Mouse (Mus musculus) kidney, postnatal 14 days (tissue): ENCODE data around the gene Mad1l1.

Experiments used
- DNase-seq: peaks from one replicate; pipeline ENCODE4 v3.0.0; 2022; ENCODE audit warnings: mixed read lengths

The Mad1l1 gene

DNA sequence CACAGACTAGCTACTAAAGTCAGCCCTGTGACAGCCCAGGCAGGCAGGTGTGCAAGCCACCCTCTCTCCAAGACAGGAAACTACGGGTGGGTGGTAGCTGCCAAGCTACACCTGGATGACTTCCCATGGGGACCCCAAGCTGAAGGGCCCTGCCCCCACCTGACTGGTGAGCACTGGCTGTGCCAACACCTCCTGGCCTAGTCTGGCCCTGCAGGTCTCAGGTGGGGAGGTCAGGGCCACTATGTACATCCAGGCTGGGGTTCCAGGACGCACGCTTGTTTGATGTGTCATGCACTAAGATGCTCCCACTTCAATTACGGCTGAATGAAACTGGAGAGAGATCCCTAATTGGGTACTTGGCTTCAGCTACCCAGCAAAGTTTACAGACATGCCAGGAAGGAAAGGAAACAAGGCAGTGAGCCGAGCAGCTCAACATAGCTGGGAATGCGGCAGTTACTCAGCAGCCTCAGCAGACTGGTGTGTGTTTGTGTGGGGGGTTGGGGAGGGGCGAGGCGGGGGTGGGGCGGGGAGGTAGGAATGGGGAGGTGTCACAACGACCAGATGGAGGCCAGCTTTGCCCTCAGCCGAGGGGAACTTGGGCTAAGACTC lies 239.0 kb downstream of the Mad1l1 start:
- DNase-seq, result no peak

DNA sequence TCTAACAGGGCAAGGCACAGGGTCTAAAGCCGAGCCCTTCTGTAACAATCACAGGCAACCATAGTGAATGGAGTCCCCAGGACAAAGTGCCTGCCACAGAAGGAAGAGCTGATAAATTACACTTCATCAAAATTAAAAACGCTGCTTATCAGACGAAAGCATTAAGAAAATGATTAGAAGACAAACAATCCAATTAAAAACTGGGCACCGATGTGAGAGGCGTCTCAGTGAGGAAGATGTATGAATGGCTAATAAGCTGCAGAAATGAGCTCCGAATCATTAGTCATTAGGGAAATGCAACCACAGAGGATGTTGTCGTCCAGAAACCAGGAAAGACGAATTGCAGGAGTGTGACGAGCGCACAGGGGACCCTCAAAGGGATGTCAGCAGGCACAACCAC lies 240.3 kb downstream of the Mad1l1 start:
- no peak for DNase-seq

DNA sequence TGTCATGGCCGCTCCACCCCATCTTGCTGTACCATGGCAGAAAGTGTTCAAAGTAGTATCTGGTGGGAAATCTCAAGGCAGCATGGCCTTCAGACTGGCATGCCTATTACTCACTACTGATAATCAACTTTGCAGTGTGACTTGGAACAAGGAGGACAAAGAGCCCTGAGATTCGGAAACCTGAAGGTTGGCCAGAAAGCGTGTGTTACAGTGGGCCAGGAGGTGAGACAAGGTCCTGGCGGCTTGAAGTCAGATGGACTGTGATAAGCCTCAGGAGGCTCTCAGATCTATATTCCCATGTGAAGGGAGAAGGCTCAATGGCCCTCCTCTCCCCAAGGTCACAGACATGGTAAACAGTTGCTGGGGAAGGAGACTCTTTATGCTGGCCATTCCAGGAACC lies 241.8 kb downstream of the Mad1l1 start:
- DNase-seq, result no peak

DNA sequence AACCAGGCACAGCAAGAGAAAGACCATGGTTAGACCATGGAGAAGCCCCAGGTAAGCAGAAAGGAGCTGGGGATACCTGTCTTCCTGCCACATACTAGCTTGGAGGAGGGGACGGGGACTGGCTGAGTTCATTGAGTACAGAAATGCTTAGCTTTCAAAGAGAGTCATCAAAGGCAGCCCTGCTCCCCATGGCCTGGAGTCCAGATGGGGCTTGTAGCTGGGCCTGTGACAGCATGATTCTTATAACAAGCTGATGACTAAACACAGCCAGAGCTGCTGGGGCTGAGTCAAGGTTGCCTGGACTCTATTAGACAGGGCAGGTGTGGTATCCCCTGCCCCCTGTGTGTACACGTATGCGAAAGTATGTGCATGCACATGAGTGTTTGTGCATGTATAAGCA lies 242.9 kb downstream of the Mad1l1 start:
- DNase-seq, result no peak

DNA sequence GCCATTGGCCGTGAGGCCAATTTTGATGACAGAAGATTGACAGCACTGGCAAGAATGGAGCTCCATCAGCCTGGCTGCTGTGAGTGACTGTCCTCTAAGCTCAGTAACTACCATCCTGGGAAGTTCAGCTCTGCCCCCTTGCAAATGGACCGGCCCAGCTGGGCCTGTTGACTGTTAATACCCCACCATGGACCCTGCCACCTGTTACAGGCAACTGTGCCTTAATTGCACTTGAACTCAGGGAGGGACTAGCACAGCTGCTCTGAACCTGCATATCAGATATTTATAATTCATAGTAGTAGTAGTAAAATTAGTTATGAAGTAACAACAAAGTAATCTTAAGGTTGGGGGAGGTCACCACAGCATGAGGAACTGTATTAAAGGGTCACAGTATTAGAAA lies 244.9 kb downstream of the Mad1l1 start:
- no peak for DNase-seq

DNA sequence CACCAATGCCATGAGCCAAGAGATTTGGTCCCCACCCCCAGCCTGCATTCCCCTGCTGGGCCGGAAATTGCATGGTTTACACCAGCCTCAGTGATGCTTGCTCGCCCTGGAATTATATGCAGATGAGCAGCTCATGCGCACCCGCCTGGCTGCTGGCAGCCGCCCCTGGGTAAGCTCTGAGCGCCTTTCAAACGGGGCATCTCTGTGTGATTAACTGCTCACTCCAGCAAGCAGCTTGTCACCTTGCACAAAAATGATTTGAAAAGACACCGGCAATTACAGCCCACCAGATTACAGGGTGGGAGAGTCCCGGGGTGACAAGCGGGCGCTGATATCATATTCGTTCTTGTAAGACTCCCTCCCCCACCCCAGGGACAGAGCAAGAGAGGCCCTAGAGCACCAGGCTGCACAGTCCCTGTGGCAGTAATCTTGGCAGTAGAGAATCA lies 247.7 kb downstream of the Mad1l1 start:
- no peak for DNase-seq

DNA sequence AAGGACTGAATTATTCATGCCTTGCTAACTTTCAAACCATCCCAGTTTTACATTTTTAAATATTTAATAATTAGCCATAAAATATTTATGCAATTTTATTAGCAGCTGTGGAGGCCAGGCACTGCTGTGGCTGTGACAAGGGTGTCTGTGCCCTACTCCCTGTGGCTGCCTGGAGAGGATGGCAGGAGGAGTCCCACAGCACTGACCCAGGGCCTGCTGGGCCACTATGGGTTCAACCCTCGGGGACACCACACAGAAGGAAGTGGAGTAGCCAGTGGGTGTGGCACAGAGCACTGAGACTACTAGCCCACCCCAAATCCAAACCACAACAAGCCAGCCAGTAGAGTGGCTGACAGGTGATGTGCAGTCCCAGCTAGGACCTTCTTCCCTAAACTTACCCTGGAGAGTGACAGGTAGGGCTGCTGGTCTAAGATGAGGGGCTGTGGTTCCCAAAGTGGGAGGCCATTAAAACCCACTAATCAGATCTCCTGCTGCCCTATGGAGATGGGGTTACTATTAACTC lies 248.1 kb downstream of the Mad1l1 start:
- DNase-seq, result no peak

DNA sequence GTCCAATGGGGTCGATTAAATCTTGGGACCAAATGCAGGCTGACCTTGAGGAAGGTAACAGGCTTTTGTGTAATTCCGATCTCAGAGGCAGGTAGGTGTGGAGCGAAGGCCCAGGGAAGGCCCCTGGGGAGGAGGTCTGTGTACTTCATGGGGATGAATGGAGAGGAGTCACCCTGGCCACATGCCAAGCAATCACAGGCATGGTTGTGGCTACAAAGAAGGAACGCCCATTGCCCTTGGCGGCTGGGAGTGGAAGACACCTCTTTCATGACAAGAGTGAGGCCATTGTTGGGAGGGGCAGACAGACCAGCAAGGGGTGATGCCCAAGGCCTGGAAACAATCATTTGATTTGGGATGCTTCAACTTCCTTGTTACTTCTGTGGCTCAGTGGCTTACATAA lies 252.8 kb downstream of the Mad1l1 start:
- no peak for DNase-seq

DNA sequence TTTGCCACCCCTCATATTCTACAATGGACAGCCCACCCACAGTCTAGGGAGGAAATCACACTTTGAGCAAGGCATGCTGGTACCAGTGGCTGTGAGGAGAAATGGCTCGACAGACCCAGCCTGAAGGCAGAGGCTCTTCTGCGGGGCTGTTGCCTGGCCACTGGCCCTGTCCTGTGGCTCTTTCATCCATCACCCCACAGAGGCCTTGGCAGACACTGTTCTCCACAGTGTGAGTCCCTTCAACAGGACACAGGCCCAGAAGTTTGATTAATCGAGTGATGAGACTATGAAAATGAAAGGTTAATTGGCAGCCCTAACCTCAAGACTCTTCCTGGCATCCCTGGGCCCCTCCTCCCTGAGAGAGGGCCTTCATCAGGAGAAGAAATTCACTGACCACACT lies 253.3 kb downstream of the Mad1l1 start:
- DNase-seq, result no peak

DNA sequence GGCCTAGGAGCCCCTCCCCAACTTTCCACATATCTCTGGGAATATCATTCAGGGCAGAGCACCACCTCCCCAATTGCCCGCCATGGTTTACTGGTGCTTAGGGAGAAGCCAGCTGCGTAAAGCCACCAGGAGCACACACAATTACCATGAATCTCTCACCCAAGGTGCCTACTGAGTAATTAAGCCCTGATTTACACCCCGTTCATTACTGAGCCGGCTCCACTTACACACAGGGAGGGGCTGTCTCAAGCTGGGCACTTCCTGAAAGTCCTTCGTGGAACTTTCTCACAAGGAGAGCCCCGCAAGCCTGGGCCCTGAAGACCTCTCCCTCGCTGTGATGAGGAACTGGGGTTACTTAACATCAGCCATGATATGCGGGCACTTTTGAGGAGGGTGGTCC lies 254.6 kb downstream of the Mad1l1 start:
- DNase-seq, result no peak

DNA sequence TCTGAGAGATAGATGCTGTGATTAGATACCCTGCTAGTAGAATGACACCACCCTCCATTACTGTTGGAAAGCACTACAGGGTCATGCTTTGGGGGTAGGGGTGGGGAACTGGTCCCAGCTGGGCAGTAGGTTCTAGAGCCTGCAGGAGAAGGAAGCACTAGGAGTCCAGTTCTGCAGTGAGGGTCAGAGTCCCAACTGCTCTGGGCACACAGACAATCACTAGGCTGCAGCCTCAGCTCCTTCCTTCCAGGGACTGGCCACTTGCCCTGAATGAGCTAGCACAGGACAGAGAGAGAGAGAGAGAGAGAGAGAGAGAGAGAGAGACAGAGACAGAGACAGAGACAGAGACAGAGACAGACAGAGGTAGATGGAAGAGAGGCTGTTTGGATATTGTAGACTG lies 255.1 kb downstream of the Mad1l1 start:
- no peak for DNase-seq

DNA sequence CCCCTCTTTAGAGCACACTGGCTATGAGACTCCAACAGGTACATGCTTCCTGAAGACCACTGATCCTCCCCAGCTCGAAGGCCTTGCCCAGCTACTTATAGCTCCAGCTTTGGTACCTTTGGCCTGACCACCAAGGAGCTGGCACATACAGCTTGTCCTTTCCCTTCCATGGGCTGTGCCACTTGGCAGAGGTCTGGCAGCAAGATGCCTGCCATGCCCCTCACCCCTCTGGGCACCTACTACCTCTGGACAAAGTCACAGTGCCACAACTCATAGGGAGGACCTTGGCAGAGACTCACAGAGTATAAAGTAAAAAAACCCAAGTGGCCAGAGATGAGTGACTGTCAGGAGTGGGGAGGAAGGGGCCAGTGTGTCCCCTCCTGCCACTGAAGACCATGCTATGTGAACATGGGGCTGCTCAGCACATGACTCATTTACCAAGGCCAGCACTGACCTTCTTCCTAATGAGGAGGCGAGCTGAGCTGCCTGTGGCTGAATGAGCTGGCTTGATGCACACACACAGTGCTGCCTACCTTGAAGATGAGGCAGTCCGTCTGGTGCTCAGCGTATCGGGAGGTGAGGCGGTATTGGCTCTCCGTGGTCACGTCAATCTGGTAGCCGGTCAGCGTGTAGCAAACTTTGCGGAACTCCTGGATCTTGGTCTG lies 255.9 kb downstream of the Mad1l1 start:
- no peak for DNase-seq

DNA sequence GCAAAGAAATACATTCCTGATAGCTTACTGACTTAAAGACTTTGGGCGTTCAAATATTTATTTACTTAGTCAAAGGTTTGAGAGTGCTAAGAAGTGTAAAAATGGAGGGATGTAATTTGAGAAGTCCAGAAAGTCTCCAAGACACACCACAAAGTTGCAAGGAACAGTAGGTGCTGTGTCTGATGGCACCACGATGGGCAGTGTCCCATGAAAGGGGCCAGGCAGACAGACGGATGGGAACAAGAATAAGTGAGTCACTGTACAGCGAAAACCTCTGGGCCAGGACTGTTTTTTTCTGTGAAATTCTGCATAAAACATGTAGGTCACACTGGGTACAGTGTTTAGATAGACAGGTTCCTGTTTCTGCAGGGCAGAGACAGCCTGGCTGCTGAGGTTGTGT lies 256.8 kb downstream of the Mad1l1 start:
- no peak for DNase-seq

DNA sequence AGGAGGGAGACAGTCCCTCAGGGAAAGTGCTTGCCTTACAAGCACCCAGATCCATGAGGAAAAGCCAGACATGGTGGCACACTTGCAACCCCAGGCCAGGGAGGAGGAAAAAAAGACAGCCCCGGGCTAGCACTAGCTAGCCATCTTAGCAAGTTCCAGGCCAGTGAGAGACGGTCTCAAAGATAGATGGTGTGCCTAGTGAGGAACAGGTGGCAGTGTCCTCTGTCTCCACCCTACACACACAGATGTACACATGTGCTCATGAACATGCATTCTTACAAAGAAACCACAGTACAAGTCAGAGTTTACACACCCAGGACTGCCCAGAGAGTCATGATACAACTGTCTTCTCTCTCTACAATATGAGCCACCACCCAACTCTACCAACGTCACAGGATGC lies 258.5 kb downstream of the Mad1l1 start:
- no peak for DNase-seq

DNA sequence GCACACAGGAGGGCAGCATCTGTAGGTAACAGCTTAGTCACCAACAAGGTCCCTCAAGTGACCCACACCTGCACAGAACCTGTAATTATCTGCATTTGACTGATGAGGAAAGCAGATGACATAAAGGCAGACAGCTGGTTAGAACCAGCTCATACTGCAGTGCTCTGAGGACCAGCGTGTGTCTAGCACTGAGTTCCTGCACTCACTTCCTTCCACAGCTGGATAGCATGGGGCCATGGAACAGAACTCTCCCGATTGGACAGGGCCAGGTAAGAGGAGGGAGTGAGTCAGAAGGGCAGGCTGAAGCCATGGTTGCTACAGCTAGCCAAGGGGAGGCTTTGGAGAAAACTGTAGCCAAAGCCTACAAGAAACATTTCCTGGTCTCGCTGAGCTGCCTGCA lies 259.0 kb downstream of the Mad1l1 start:
- no peak for DNase-seq

DNA sequence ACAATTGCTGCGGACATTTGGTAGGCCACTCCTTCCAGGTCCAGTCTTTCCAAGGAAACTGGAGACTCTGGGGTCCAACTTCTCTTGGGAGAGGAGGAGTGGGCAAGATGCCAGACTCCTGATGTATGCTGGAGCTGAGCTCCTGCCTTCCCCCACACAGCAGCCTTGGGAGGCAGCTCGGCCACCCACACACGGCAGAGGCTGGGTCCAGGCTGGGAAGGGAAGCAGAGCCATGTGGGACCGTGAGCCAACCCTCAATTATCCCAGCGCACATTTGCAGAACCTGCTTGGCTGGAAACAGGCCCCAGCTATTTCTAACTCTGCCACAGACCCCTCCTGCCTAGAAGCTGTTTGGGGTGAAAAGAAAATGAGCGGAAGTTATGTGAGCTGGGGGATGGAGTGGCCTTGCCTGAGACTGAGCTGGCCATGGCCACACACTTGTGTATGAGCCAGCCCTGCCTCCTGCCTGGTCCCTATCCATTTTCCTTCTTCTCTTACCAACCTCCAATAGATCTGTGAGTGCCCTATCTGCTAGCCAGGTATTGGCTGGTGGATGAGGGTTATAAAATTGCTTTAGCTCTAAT lies 260.0 kb downstream of the Mad1l1 start:
- DNase-seq, result peak; percentile 19

DNA sequence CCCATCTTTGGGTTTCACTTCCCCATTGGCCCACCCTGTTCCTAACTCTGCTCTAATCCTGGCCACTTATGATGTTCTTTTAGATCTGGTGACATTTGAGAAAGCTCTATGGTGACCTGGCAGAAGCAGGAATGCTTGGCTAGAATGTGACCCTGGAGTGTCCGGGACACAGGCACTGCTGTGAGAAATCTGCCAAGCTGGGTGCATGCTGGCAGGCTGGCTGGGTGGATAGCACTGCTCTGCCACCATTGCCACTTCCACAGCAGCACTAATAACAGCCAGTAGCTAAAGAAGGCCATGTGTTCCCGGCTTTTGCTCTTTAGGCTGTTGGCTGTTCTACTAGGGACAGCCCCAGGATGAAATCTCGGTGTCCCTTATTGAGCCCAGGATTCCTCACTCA lies 265.1 kb downstream of the Mad1l1 start:
- no peak for DNase-seq

DNA sequence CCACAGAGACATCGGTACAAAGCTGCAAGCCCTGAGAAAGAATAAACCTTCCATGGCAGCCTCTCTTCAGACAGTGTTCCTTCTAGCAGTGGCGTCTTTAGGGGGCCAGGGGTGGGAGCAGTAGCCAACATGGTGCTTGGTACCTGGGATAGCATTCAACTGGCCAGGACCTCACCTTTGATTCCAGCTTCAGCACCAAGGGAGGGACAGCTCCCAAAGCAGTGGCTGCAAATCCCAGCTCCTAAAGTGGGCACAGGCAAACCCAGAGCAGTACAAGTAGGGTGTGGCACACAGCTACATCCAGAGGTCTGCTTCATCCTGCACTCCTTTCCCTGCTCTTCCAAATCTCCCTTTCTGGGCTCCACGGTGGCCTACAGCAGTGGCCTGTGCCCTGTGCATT lies 265.9 kb downstream of the Mad1l1 start:
- DNase-seq, result peak; percentile 32

DNA sequence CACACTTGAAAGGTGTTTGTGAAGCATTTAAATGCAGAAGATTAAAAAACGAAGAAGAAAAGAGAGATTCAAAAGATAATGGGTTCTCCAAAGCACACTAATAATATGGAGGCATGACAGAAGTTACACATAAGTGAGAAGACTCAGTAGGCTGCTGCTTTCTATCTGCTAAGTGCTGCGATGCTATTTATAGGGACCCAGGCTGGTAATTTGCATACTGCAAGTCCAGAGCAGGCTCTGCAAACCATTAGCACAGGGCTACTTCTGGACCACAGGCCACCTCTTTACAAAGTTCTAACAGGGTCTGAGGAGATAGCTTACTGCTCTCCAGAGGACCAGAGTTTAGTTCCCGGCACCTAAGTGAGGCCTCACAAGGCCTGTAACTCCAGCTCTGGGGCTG lies 267.7 kb downstream of the Mad1l1 start:
- no peak for DNase-seq

DNA sequence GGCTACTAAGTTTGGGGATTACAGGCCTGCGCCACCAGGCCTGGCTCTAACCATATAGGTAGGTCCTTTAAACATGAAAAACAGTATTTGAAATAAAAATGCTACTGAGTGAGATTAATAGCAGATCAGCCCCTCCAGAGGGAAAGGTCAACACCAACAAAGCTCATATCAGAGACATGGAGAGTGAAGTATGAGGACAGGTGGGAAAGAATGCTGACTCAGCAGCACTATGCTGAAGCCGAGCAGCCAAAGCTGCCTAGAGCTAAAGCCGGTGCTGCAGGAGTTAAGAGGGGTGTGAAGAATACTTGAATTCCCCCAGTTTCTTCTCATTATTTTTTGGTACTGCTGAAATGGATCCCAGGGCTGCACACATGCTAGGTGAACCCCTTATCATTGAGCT lies 268.9 kb downstream of the Mad1l1 start:
- DNase-seq, result no peak

DNA sequence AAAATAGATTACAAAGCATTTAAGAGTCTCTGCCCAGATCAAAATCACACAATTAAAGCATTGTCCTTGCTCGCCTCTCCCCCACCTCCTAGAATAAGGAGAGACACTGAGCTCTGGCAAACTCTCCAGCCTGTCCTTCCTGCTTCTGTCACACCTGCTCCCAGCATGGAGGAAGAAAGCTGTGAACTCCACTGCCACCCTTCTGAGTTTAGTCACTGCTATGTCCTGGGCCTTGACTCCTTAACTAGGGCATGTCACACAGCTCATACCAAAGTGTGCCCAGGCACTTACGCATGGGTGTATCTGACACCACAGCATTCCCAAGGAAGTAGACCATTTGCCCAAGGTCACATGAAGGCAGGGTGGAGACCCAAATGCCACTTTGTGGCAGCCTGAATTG lies 275.9 kb downstream of the Mad1l1 start:
- DNase-seq, result no peak

DNA sequence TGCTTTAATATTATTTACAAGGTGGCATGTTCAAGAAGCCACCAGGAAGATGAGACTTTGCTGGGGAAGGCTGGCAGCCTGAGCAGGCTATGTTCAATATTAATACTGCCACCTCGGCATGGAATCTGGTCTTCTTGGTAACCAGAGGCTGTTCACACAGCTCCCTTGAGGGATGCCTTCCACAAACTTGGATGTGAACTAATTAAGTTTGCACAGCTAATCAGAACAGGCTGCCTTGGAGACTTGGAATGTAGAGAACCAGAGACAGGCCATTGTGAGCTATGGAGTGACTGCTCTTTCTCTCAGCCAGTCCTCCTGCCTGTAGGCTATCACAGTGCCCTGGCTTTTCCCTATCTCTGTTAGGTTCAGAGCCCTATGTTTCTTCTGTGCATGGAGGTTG lies 278.4 kb downstream of the Mad1l1 start:
- no peak for DNase-seq

DNA sequence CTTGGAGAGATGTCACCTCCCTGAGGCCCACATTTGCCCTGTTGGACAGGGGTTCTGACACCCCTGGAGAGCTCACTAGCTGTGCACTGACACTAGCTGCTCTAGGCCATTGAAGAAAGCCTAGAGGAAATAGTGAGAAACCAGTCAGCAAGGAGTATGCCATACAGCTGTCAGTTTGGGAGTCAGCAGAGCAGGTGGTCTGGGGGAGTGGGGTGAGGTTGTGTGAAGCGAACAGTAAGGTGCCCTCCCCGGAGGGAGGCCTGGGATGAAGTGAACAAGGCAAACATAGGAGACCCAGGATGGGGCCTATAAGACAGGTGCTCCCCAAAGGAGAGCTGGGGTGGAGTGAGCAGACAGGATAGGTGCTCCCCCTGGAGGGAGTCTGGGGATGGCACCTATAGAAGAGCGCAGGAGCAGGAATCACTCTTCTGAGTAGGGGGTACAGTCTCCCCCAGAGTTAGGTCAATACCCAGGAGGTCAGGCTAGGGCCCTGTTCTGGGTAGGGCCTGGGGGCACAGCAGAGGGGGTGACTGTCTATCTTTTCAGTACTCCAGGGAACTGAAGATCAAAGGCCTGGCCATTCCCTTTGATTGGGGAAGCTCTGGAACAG lies 279.2 kb downstream of the Mad1l1 start:
- DNase-seq, result no peak

DNA sequence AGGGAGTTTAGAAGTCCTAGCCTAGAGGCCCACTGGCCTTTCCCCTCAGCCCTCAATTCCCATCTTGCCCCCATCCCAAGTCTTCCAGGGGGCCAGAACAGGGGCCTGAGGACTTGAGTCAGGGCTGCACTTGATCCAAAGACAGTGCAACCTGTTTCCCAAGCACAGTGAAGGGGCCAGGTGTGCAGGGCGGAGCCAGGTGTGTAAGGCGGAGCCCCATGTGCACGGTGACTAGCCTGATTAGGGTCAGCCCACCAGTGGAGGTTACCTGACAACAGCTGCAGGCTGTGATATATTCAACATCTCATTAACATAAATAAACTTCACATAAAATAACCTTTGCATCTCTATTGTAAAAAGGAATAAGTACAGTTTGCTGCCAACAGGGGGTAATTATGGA lies 280.3 kb downstream of the Mad1l1 start:
- DNase-seq, result no peak
